Mouse (Mus musculus) liver, adult 2 months (tissue): ENCODE data around the gene Sgms1. TPM values are rescaled to one million over a fixed set of nuclear protein-coding genes. Genes with fewer than 3 reads are reported as not detected.

ENCODE experiments used
- DNase-seq: peaks from one replicate; pipeline ENCODE4 v3.0.0-alpha.2; 2011; ENCODE audit warnings: low read depth, low spot score; ENCODE audit errors: extremely low read depth
- H3K27ac ChIP-seq: fragments of 200-500 bp; replicated peaks from 2 replicates; pipeline ENCODE4 v1.5.1; 2012; ENCODE audit warnings: low read depth, mild to moderate bottlenecking, control low read depth, inconsistent platforms, low read length; ENCODE audit not compliant: insufficient read depth
- H3K27me3 ChIP-seq: fragments of 200-500 bp; 2 replicates; pipeline ENCODE4 v1.6.1; 2012; ENCODE audit warnings: mild to moderate bottlenecking, moderate library complexity, low read length, inconsistent platforms; ENCODE audit not compliant: control insufficient read depth, insufficient read depth
- H3K36me3 ChIP-seq: fragments of 200-500 bp; 2 replicates; pipeline ENCODE4 v1.6.1; 2012; ENCODE audit warnings: low read length, inconsistent platforms; ENCODE audit not compliant: control insufficient read depth, insufficient read depth
- H3K4me1 ChIP-seq: fragments of 200-500 bp; 2 replicates; pipeline ENCODE4 v1.6.1; 2011; ENCODE audit warnings: low read length; ENCODE audit not compliant: control insufficient read depth, insufficient read depth
- H3K4me3 ChIP-seq: fragments of 200-500 bp; 2 replicates; pipeline ENCODE4 v1.5.1; 2011; ENCODE audit warnings: low read depth, mild to moderate bottlenecking, control low read depth, low read length, moderate library complexity; ENCODE audit not compliant: insufficient read depth
- H3K79me2 ChIP-seq: fragments of 200-500 bp; 2 replicates; pipeline ENCODE4 v1.6.1; 2012; ENCODE audit warnings: inconsistent platforms, mild to moderate bottlenecking, low read length, moderate library complexity; ENCODE audit not compliant: control insufficient read depth, insufficient read depth
- H3K9ac ChIP-seq: fragments of 200-500 bp; 2 replicates; pipeline ENCODE4 v1.6.1; 2012; ENCODE audit warnings: low read depth, mild to moderate bottlenecking, control low read depth, inconsistent platforms, low read length
- CTCF ChIP-seq: fragments of 200-500 bp; IDR thresholded peaks from 2 replicates; pipeline ENCODE4 v1.5.1; 2011; ENCODE audit warnings: low read depth, low read length, control low read depth
- POLR2A ChIP-seq: fragments of 200-500 bp; IDR thresholded peaks from 2 replicates; pipeline ENCODE4 v1.6.1; 2011; ENCODE audit warnings: low read length, control low read depth; ENCODE audit not compliant: insufficient read depth; ENCODE audit errors: extremely low read depth
- WGBS: fragments of 180-500 bp; shearing (Covaris S2); methylation state at CpG from one replicate; pipeline ENCODE4 v1.1.7; 2018; 5-methylcytosine and 5-hydroxymethylcytosine counted together
- polyA plus RNA-seq: library from polyadenylated mRNA; depleted of rRNA; stranded (reverse); fragments of >200 nt; gene quantifications from 2 replicates; pipeline ENCODE4 v1.2.3, GENCODE M21; 2012
- total RNA-seq: library from RNA; depleted of rRNA; stranded (reverse); fragments of >200 nt; gene quantifications from 2 replicates; pipeline ENCODE4 v1.2.3, GENCODE M21; 2014

The Sgms1 gene
- total and polyA plus RNA-seq, 2 experiments: 6.5 to 26.7 TPM

- no peaks in the 10 kb centered on the region for H3K79me2 ChIP-seq
- TF ChIP-seq POLR2A (no peak), CTCF (no peak)
Observed at GRCm38 (mm10) chr19:32394825-32395224, 5.3 kb upstream of the Sgms1 start.

GRCm38 (mm10) chr19:32393758-32394450 lies 4.4 kb upstream of the Sgms1 start:
- Histone ChIP-seq H3K79me2 (no peaks in the 10 kb centered on the region), H3K9ac (no peak overlapping the region), H3K36me3 (no peaks in the 10 kb centered on the region), H3K27ac (no peak overlapping the region), H3K4me1 (0 out of 2 replicates have a peak, but pooled peaks cover 4% of the 10 kb centered on the region), H3K4me3 (no peak overlapping the region), H3K27me3 (no peaks in the 10 kb centered on the region)
- TF ChIP-seq POLR2A: no peak
- no peak for TF ChIP-seq CTCF
- WGBS: 93% methylated on average over 8 of the region's 8 CpGs
- DNase-seq: no peak

More at GRCm38 (mm10) chr19:32394825-32395224, 5.3 kb upstream of the Sgms1 start:
- H3K4me1 ChIP-seq: 0 out of 2 replicates have a peak, but pooled peaks cover 2% of the 10 kb centered on the region
- H3K27me3 ChIP-seq: no peaks in the 10 kb centered on the region
- DNase-seq: no peak
- WGBS: 90% methylated on average over 13 of the region's 13 CpGs
- H3K9ac ChIP-seq: no peak overlapping the region
- H3K27ac ChIP-seq: no peak overlapping the region
- no peak overlapping the region for H3K4me3 ChIP-seq
- no peaks in the 10 kb centered on the region for H3K36me3 ChIP-seq

DNA sequence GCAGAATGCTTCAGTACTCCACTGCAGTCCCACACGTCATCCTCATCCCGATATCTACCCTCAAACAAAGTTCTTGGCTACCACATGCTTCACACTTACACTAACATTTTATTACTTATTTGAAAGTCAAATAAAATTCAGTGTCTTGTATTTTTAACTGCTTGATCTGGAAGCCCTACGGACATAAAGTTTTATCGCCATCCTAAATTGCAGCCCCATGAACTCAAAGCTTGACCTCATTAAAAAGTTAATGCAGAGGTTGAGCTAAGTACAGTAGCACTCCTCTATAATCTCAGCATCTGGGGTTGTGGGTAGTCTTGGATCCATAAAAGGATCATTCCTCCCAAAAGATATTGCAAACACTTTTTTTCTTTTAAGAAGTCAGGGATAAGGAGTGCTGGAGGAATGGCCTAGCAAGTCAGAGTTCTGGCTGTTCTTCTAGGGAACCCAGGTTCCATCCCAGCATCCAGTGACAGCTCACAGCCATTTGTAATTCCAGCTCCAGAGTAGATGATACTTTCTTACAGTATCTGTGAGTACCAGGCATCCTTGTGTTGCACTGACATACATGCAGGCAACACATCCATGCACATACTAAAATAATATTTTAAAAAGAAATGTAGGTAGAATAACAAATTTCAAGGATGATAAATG lies 3.7 kb upstream of the Sgms1 start:
- no peak for DNase-seq
- Histone ChIP-seq H3K4me3 (no peak overlapping the region), H3K79me2 (no peaks in the 10 kb centered on the region), H3K27me3 (no peaks in the 10 kb centered on the region), H3K9ac (no peak overlapping the region), H3K27ac (no peak overlapping the region), H3K36me3 (no peaks in the 10 kb centered on the region), H3K4me1 (0 out of 2 replicates have a peak, but pooled peaks cover 4% of the 10 kb centered on the region)
- no peak for TF ChIP-seq CTCF
- no peak for TF ChIP-seq POLR2A
- 95% methylated on average over 4 of the region's 4 CpGs for WGBS

- DNase-seq: no peak
- H3K9ac ChIP-seq: no peak overlapping the region
- H3K27me3 ChIP-seq: no peaks in the 10 kb centered on the region
- H3K4me1 ChIP-seq: peaks cover 9% of the 10 kb centered on the region
- WGBS: 99% methylated on average over 3 of the region's 3 CpGs
- no peak overlapping the region for H3K4me3 ChIP-seq
- TF ChIP-seq CTCF (no peak), POLR2A (no peak)
- H3K27ac ChIP-seq: no peak overlapping the region
- no peaks in the 10 kb centered on the region for H3K36me3 ChIP-seq
- peaks cover 4% of the 10 kb centered on the region; the same call in 1 of the 2 replicates for H3K79me2 ChIP-seq
Observed at GRCm38 (mm10) chr19:32391441-32391840, 1.9 kb upstream of the Sgms1 start.

DNA sequence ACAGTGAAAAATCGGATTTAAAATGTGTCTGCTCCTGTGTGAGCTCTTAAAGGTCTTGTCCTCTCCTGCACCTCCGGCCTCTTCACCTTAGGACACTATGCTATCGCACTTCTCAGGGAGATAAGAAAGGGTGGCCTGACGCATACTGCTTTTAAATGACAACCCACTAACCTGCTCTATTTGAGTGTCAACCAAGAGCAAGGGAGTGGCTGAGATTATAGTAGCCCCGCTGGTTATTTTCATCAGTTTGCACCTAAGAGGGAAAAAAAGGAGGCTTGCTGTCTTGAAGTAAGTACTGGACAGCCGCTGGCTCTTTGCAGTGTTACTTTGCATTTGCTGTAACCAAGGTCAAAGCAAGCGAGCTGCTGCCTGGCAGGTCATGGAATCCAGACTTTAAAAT lies 602 bp upstream of the Sgms1 start:
- Histone ChIP-seq H3K79me2 (peaks cover 6% of the 10 kb centered on the region; the same call in 1 of the 2 replicates), H3K4me1 (peaks cover 9% of the 10 kb centered on the region), H3K36me3 (no peaks in the 10 kb centered on the region), H3K9ac (no peak overlapping the region), H3K27ac (no peak overlapping the region), H3K27me3 (no peaks in the 10 kb centered on the region), H3K4me3 (no peak overlapping the region)
- DNase-seq: no peak
- 70% methylated on average over 7 of the region's 7 CpGs for WGBS
- TF ChIP-seq CTCF: no peak
- no peak for TF ChIP-seq POLR2A
